Mouse (Mus musculus) heart, postnatal 25 days (tissue): ENCODE data around the gene Ice2. TPM values are rescaled to one million over a fixed set of nuclear protein-coding genes. Genes with fewer than 3 reads are reported as not detected.

Experiments used
- DNase-seq: peaks from one replicate; pipeline ENCODE4 v3.0.0; 2022; ENCODE audit warnings: low spot score
- intact Hi-C: fragments of 180-260 bp; cut with DNase I; formaldehyde crosslinking; loops from one replicate; pipeline ENCODE4 v1.15.1; 2025
- total RNA-seq, 2 experiments: library from RNA; stranded (reverse); gene quantifications; 2 replicates each; pipeline ENCODE4 v1.2.3; 2021

Ice2 gene
- total RNA-seq, 2 experiments from 2014 or later = 6.9 to 7.0 TPM

DNA sequence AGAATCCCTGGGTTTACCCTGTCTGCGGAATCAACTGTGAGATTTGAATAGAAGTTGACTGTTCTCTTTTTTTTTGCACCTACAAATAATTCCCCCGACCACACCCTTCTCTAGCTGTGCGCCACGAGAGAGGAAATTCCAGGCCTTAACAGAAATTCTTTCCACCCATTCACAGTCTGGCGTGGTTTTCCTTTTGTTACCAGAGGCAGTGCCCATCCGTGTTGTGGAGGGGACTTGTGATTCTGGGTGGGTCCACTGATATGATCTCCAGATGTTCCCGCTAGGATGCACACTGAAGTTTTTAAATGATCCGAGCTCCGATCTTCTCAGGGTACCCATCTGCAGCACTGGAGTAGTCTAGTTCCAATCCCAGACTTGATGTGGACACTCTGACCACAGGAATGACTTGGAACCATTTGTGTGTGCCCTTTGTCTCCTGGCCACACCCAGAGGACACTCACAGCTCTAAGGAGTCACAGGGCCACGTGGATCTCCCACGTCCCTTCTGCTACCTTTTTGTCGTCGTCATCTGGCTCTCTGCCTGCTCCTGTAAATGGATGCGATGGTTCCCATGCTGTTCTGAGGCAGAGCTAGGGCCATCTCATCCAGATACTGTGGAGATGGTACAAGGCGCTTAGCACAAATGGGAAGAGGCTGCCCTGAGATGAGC, 58.8 kb downstream of the Ice2 start:
- no peak for DNase-seq
- intact Hi-C loops = loop anchor here (2.0 kb wide), 1 partner anchor 16 kb away; no protein-coding TSS in a partner anchor

DNA sequence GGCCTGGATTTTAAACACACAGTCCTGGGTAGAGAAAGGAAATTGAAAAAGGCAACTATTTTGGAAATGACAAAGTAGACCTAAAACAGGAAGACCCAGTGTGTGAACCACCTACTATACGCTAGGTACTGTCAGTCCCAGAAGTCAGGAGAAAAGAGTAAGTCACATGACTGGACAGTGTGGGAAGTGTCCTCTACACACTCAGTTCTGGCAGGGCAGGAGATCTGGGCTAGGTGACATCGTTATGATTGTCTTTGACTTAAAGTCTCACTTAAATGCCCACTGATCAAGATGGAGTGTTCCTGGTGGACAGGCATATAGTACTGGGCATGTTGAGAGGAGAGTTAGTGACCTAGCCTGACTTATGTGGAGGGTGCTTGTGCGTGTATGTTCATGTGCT, 59.4 kb downstream of the Ice2 start:
- intact Hi-C loops = loop anchor here (2.0 kb wide), 1 partner anchor 16 kb away; no protein-coding TSS in a partner anchor
- no peak for DNase-seq

DNA sequence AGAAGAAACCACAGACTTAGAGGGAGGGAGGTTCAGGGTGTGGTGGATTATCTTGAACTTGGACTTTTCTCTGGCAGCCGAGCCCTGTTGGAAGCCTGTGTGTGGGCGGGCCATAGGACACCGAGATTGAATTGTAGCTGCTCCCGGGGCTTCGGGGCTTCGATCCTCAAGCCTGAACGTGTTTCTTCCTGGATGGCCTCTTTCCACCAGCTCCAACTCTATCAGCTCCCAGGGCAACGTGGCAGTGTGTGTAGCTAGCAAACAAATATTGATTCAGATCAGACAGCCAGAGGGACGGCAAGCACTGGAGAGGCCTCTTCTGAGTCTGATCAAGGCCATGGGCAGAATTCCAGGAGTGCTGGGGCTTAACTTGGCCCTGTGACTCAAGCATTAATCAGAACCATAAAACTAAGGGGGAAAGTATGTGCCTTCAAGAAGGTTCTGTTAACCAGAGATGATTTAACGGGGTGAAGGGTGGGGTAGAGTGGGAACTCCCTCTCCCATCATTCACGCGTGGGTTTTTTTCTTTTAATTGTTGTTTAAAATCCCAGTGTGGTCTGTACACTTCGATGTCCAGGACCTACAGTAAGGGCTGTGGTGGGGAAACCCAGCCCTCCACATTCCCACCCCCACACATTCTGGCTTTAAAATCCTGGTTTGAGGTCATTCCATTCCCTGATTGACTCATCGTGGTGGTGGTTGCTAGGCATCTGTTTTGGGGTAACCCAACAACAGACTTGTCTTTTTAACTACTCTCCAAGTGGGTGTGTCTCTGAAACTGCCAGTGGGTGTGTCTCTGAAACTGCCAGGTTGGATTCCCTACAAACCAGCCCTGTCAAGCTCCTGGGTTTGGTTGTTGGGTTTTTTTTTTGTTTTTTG, 60.3 kb downstream of the Ice2 start:
- intact Hi-C loops = loop anchor here (2.0 kb wide), 1 partner anchor 15 kb away; no protein-coding TSS in a partner anchor

DNA sequence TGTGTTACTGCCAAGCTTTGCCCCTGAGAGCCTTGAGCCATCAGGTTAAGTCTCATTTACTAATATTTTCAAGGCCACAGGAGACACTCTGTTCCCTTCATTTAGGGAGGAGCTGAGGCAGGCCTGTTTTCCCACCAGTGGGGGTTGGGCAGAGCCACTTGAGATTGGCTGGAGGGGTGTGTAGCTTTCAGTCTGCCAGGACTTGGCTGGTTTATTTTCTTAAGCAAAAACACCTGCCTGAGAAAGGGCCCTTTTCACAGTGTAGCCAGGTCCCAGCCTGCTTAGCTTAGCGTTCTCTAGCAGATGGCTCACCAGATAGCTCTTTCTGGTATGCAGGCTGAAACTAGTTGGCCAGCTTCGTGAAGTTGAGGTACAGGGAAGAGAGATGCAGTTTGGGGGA, 61.3 kb downstream of the Ice2 start:
- intact Hi-C loops = no loop called here
- DNase-seq = peak; percentile 49

More for the DNA sequence above, 60.3 kb downstream of the Ice2 start:
- peak; percentile 67 for DNase-seq

DNA sequence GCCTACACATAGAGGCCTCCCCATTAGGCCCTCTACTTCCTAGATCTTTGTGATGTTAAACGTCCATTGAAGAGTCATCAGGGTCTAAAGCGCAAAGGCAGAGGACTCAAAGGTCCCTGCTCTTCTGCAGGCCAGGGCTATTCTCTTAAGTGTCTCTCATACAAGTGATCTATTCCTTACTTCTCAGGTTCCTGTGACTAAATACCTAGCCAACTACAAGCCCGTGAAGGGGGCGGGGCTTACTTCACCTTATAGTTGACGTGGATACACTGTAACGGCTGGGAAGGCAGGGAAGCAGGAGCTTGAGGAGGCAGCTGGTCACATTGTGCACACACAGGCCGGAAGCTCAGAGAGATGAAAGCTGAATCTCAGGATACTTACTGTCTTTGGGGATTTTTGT, 62.2 kb downstream of the Ice2 start:
- intact Hi-C loops = no loop called here
- DNase-seq = no peak

DNA sequence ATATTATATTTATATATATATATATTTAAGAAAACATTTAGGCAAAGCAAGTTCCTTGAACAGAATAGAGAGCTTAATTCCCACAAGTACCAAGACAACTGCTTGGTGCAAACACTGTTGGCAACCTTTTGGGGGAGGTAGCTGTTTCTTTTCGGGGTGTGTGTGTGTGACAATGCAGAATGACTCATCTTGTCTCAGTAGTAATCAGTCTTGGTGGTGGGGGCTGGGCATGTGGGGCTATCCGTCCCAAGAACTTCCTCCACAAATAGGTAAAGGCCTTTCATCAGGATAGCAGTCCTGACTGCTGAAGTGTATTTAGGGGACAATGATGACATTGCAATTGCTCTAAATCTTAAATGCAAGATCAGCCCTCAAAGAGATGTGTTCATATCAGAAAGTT, 65.3 kb downstream of the Ice2 start:
- intact Hi-C loops = no loop called here
- no peak for DNase-seq

DNA sequence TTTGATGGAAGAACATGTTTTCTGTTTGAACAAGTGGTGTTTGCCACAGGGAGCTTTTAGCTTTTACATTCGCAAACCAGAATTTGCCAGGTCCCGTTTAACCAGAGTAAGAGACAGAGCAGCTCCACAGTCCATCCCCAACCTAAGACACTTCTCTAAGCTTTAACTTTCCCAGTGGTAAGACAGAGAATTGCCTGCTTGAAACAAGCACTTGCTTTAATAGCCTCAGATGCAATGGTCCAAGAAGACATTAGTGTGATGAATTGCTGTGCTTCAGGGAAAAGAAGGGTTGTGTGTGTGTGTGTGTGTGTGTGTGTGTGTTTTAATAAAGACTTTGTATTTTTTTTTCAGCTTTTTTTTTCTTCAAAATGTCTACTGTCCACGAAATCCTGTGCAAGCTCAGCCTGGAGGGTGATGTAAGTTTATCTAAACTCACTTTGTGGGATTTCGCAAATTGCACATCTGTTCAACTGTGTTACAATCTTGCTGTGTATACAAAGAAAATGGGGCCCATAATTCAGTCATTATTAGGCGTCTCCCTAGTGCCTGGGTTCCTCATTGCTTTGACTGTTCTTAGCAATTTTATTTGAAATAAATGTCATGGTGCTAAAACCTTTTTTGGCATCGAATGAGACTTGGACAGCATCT, 66.5 kb downstream of the Ice2 start:
- no peak for DNase-seq
- intact Hi-C loops = no loop called here

DNA sequence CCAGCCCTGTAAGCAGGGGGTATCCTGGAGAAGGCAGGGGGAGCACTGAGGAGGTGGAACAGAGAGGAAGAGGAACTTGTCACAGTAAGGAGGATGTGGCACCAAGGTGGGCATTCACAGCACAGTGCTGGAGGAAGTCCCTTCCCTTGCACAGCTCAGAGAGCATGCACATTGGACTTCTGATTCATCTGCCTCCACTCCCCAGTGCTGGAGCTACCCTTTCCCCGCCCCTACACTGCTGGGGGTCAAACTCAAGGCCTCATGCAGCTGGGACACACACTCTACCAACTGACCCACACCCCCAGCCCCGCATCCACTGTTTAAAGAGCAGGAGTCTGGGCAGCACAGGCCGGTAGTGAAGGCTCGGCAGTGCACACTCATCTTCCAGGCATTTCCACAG, 68.4 kb downstream of the Ice2 start:
- DNase-seq = no peak
- intact Hi-C loops = no loop called here

DNA sequence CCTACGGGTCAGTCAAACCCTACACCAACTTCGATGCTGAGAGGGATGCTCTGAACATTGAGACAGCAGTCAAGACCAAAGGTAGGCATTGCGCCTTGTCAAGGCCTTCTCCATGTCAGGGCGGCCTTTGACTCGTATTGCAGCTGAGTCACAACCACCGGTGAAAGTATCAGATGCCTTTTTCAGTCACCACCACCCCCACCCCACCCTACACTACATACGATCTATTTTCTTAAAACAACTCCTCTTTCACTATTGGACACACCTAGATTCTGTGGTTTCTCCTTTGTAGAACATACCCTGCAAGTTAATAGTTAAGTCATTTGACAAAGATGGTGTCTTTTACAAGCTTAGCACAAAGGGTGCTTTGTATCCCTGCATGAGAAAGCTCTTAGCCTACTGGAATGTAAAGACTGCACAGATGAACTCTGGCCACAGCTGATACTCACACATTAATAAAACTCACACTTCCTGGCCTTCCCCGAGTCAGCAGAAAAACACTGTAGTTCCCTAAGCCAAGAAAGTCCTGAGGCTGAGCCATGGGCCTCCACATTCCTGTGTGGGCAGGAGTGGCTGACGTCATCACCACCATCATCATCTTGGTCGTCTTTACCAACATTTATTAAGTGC, 69.7 kb downstream of the Ice2 start:
- no peak for DNase-seq
- intact Hi-C loops = no loop called here

DNA sequence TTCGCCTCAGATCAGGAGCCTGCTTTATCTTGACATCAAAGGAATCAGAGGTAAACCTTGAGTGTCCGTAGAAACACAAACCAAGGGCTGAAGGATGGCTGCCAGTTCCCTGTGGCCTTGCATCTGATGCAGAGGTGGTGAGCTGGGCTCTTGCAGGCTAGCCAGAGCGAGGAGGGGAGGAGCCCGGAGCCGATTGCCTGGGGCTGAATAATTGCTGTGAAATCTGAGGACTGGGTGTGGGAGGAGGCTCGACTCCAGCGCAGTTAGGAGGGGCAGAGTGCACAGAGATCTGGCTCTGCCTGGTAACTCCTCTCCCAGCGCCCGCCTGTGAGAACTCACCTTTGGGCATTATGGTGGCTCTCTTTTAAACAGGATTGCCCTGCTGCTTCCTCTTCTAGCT, 71.3 kb downstream of the Ice2 start:
- no peak for DNase-seq
- intact Hi-C loops = no loop called here

DNA sequence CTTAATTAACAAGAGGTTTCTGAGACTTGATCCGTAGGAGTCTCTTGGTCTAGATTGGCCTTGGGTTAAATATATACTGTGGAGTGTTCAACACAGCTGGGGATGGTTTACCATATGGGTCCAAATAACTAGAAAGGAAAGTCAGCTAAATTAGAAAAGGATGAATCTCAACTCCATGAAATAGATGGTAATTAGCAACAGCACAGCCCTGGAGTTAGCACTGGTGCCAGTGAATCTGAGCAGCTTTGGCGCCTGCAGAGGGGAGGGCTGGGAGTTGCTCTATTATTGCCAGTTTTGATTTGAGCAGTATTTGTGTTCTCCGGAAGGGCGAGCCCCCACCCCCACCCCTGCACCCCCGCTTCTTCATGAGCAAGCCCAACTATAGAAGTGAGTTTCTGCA, 72.7 kb downstream of the Ice2 start:
- DNase-seq = no peak
- intact Hi-C loops = no loop called here

DNA sequence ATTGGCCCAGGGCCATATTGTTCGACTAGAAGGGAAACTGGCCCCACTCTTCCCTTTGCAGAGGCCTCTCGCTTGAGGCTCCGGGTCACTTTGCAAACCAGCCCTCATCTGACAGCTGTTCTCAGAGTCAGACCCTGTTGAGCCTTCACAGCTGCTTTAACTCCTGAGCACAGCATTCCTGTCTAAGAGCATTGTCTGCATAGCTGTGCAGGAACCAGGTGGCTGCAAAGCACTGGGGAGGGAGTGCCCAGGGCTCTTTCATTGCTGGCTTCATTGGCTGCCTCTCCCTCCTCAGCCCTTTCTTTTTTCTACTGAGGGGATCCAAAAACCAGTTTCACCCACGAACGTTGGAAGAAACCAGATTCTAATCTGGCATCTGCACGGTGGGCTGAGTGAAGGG, 73.2 kb downstream of the Ice2 start:
- DNase-seq = no peak
- intact Hi-C loops = no loop called here

DNA sequence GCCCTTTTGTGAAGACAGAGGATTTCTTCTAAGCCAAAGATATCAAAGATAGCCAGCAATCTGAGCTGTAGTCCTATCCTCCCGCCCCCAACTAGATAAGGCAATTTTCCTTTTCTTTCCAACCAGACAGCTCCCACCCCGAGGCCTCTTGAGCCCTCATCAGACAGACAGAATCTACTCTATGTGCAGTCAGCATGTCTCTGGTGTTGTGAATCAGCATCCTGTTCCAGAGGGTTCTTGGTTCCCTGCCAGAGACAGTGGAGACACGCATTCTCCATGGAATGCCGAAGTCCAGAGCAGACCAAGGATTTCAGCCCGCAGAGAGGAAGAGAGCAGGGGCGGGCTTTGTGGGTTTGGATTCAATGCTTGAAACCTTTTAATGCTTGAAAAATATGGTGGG, 75.0 kb downstream of the Ice2 start:
- DNase-seq = peak; percentile 72
- intact Hi-C loops = loop anchor here (2.0 kb wide), 1 partner anchor 16 kb away; no protein-coding TSS in a partner anchor

DNA sequence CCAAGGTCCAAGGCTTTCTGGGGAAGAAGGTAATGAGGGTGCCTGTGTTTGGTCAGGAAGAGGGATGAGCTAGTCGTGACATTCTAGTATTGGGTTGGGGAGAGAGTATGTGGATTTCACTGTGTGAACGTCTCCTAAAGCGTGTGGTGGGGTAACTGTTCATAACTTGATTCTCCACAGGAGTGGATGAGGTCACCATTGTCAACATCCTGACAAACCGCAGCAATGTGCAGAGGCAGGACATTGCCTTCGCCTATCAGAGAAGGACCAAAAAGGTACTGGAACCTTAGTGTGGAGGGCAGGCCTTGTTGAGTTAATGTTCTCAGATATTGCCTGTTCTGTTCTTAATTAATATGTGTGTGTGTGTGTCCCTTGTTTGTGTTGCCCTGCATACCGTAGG, 78.2 kb downstream of the Ice2 start:
- DNase-seq = no peak
- intact Hi-C loops = loop anchor here (5.0 kb wide), 1 partner anchor 39 kb away; no protein-coding TSS in a partner anchor

DNA sequence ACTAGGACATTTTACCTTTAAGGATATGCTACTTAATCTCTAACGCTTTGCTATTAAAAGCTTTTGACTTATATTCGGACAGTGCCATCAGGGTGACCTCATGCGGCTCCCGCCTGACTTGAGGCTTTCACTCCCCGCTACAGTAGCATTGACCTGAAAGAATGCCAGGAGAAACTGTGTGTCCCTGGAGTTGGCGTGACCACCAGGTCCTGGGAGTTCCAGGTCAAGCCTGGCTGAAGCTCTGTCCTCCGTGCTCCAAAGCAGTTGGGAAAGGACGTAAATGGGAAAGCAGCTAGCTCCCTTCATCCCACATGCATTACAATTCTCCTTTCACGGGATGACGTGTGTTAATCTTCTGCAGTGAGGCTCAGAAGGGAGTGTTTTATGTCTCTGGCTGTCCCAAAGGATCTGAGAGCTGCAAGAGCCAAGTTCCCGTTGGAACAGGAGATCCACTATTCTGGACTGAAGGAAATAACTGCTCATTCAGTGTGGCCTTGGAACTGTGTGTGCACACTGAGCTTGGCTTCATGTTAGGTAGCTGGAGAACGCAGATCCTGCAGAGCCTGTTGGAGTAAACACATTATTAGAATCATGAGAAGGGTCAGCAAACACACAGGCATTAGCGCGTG, 79.6 kb downstream of the Ice2 start:
- DNase-seq = peak; percentile 45
- intact Hi-C loops = loop anchor here (5.0 kb wide), 1 partner anchor 40 kb away; no protein-coding TSS in a partner anchor

DNA sequence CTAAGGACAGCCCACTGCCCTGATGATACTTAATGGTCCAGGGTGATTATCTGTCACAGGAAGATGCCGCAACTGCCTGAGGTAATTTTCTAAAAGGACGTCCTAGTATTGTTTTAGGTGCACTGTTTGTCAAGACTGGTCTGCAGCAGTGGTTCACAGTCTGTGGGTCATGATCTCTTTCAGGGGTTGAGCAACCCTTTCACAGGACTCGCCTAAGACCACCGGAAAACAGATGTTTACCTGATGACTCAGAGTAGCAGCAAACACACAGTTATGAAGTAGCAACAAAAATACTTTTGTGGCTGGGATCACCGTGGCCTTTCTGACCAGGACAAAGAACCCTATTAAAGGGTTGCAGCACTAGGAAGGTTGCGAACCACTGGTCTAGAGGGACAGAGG, 80.1 kb downstream of the Ice2 start:
- intact Hi-C loops = loop anchor here (5.0 kb wide), 1 partner anchor 41 kb away; no protein-coding TSS in a partner anchor
- no peak for DNase-seq

DNA sequence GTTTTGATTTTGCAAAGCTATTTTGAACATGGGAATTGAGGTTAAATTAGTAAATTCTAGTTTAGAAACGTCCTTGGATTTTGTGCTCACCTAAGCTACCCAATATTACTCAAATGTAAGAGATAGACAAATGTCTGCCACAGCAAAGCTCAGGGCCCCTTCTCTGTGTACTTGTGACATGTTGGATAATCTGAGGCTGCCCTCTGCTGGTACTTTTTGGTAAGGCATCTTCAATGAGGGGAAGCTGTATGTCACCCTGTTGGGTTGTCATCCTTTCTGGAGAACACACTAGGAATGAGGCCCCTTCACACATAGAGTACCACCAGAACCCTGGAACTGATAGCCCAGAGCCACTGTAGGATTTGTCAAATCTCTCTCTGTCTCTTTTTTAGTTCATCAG, 82.6 kb downstream of the Ice2 start:
- intact Hi-C loops = loop anchor here (1.0 kb wide), 1 partner anchor 61 kb away; no protein-coding TSS in a partner anchor
- peak; percentile 46 for DNase-seq
